Mouse (Mus musculus): ENCODE measurements at regions not wholly inside any gene's neighbourhood (a gene's known extent, or its start where the extent isn't known, plus 50 kb on each side); places are given as distances from the start of the nearest gene placed in this dataset.
A peak's percentile ranks its signal among the peaks of the same experiment; 100 is the strongest.

GRCm38 (mm10) chr10:84048706-84049105, 326.0 kb downstream of the 1500009L16Rik start:
- DNase-seq = no peak

- no peak for DNase-seq
Measured at GRCm38 (mm10) chr10:84052696-84053095, 330.0 kb downstream of the 1500009L16Rik start.

GRCm38 (mm10) chr10:84054551-84055336, 332.1 kb downstream of the 1500009L16Rik start:
- DNase-seq = no peak

GRCm38 (mm10) chr10:84055402-84056167, 332.9 kb downstream of the 1500009L16Rik start:
- no peak for DNase-seq

GRCm38 (mm10) chr10:84056323-84057169, 333.9 kb downstream of the 1500009L16Rik start:
- DNase-seq = no peak

- DNase-seq = no peak
Measured at GRCm38 (mm10) chr10:84058301-84058700, 335.6 kb downstream of the 1500009L16Rik start.

- DNase-seq = no peak
Measured at GRCm38 (mm10) chr10:84059646-84060491, 337.2 kb downstream of the 1500009L16Rik start.

GRCm38 (mm10) chr10:84060492-84061218, 338.0 kb downstream of the 1500009L16Rik start:
- peak; percentile 39 for DNase-seq

GRCm38 (mm10) chr10:84067052-84067650, 344.5 kb downstream of the 1500009L16Rik start:
- no peak for DNase-seq

GRCm38 (mm10) chr10:84069806-84070205, 347.1 kb downstream of the 1500009L16Rik start:
- no peak for DNase-seq

GRCm38 (mm10) chr10:84072866-84073483, 350.3 kb downstream of the 1500009L16Rik start:
- DNase-seq = no peak

GRCm38 (mm10) chr10:84075581-84075980, 352.9 kb downstream of the 1500009L16Rik start:
- no peak for DNase-seq

GRCm38 (mm10) chr10:84080236-84080635, 357.6 kb downstream of the 1500009L16Rik start:
- no peak for DNase-seq

- DNase-seq = no peak
Measured at GRCm38 (mm10) chr10:84081673-84082072, 358.7 kb downstream of the Nuak1 start.

GRCm38 (mm10) chr10:84087528-84087927, 352.9 kb downstream of the Nuak1 start:
- DNase-seq = no peak

- DNase-seq = peak; percentile 25
Measured at GRCm38 (mm10) chr10:84087929-84088328, 352.5 kb downstream of the Nuak1 start.

GRCm38 (mm10) chr10:84088799-84089778, 351.3 kb downstream of the Nuak1 start:
- DNase-seq = no peak

GRCm38 (mm10) chr10:84093919-84094318, 346.5 kb downstream of the Nuak1 start:
- DNase-seq = no peak

- DNase-seq = no peak
Measured at GRCm38 (mm10) chr10:84097196-84097595, 343.2 kb downstream of the Nuak1 start.

Data from thymus, postnatal 25 days (tissue).